Mouse (Mus musculus) forebrain, embryonic 16.5 days (tissue): Measurements from ENCODE around the gene Itgb5. TPM values are rescaled to one million over a fixed set of nuclear protein-coding genes. Genes with fewer than 3 reads are reported as not detected.

ENCODE experiments used
- ATAC-seq: fragments of 200-750 bp; cut with Nextera tagmentation; 2 replicates; pipeline ENCODE4 v1.8.0; 2017; ENCODE audit warnings: mild to moderate bottlenecking, moderate library complexity
- H3K27ac ChIP-seq: fragments of 300-500 bp; sonication (generic); 2 replicates; pipeline ENCODE4 v1.5.1; 2014; ENCODE audit warnings: low read length, control low read depth
- H3K27me3 ChIP-seq: fragments of 300-500 bp; sonication (generic); replicated peaks from 2 replicates; pipeline ENCODE4 v1.6.1; 2014; ENCODE audit warnings: low read length; ENCODE audit not compliant: control insufficient read depth, insufficient read depth
- H3K36me3 ChIP-seq: fragments of 300-500 bp; sonication (generic); 2 replicates; pipeline ENCODE4 v1.6.1; 2014; ENCODE audit not compliant: control insufficient read depth, insufficient read depth
- H3K4me1 ChIP-seq: fragments of 300-500 bp; sonication (generic); replicated peaks from 2 replicates; pipeline ENCODE4 v1.6.1; 2014; ENCODE audit warnings: low read length; ENCODE audit not compliant: control insufficient read depth, insufficient read depth
- H3K4me2 ChIP-seq: fragments of 300-500 bp; sonication (generic); 2 replicates; pipeline ENCODE4 v1.6.1; 2014; ENCODE audit warnings: mild to moderate bottlenecking, low read length, control low read depth
- H3K4me3 ChIP-seq: fragments of 300-500 bp; sonication (generic); replicated peaks from 2 replicates; pipeline ENCODE4 v1.5.1; 2014; ENCODE audit warnings: mild to moderate bottlenecking, low read length, control low read depth
- H3K9ac ChIP-seq: fragments of 300-500 bp; sonication (generic); replicated peaks from 2 replicates; pipeline ENCODE4 v1.6.1; 2014; ENCODE audit warnings: low read depth, low read length, control low read depth
- H3K9me3 ChIP-seq: fragments of 300-500 bp; sonication (generic); 2 replicates; pipeline ENCODE4 v1.6.1; 2016; ENCODE audit warnings: low read length; ENCODE audit not compliant: control insufficient read depth
- WGBS: fragments of 180-500 bp; shearing (Covaris S2); extraction: QIAGEN DNeasy Blood & Tissue Kit; methylation state at CpG from one replicate; pipeline ENCODE4 v1.1.7; 2014; 5-methylcytosine and 5-hydroxymethylcytosine counted together
- polyA plus RNA-seq: library from polyadenylated mRNA; unstranded; fragments of >200 nt; fragmentation: Nextera tagmentation; extraction: Ambion mirVana; gene quantifications from 2 replicates; pipeline ENCODE4 v1.2.1, GENCODE M21; 2015

Itgb5 gene
- polyA plus RNA-seq, 1 experiment from 2014 or later = 7.7 TPM

DNA sequence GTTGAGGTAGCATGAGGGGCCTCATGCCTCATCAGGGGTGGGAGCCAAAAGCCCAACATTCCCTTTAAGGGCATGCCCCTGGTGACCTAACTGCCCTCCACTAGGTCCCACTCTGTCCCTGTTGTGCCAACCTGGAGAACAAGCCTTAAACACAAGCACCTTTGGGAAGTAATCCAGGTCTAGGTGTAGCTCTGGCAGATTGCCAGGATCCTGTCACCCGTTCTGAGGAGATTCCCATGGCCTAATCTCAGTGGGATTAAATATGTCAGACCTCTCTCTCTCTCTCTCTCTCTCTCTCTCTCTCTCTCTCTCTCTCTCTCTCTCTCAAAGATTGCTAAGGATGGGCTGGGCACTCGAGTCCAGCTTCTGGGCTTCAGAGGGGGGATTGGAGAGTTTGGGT, 102.2 kb downstream of the Itgb5 start:
- Histone ChIP-seq H3K4me1 (peaks cover 18% of the 10 kb centered on the region), H3K4me3 (no peak overlapping the region), H3K9ac (no peak overlapping the region), H3K27me3 (no peaks in the 10 kb centered on the region; the same call in 1 of the 2 replicates), H3K9me3 (no peaks in the 10 kb centered on the region), H3K27ac (no peak overlapping the region), H3K4me2 (no peak overlapping the region), H3K36me3 (no peaks in the 10 kb centered on the region)
- WGBS = 40% methylated on average over 2 of the region's 2 CpGs
- no peak for ATAC-seq

DNA sequence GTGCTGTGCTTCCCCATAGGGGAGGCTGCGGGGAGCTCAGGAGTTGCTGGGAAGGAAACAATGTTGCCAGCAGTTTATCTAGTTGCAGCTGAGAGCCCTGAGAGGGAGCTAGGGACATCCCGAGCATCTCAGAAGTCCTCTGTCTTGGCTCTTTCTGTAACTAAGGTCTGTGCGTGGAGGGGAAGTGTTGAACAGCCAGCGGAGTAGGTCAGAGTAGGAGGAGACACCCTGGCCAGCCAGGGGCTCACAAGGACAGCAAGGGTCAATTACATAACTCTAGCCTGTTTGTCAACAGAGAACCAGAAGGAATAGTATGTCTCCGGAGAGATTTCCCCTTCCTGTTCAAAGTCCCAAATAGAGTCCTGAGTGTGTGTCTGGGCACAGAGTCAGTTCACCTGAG, 102.7 kb downstream of the Itgb5 start:
- H3K9me3 ChIP-seq = no peaks in the 10 kb centered on the region
- H3K27ac ChIP-seq = no peak overlapping the region
- 59% methylated on average over 5 of the region's 5 CpGs for WGBS
- no peaks in the 10 kb centered on the region for H3K36me3 ChIP-seq
- H3K4me1 ChIP-seq = peaks cover 18% of the 10 kb centered on the region
- H3K27me3 ChIP-seq = no peaks in the 10 kb centered on the region; the same call in 1 of the 2 replicates
- H3K4me3 ChIP-seq = no peak overlapping the region
- no peak overlapping the region for H3K9ac ChIP-seq
- no peak overlapping the region for H3K4me2 ChIP-seq
- ATAC-seq = no peak

DNA sequence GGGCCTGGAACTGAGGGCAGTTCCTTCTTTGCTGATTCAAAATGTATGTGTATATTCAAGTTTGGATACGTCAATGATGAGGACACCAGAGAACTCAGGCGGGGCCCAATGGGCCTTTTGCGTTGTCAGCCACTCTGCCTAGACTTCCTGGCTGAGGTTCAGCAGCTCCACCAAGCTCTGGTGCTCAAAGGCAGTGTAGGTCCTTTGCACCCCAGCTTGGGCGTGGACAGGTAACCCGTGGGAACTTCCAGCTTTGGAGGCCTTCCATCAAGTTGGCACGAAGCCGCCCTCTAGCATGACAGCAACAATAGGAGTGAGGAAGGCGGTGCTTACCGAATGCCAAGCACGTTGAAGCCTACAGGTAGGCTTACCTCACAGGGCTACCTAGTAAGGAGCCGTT, 103.9 kb downstream of the Itgb5 start:
- Histone ChIP-seq H3K36me3 (no peaks in the 10 kb centered on the region), H3K4me1 (peaks cover 18% of the 10 kb centered on the region)
- 92% methylated on average over 11 of the region's 11 CpGs for WGBS

DNA sequence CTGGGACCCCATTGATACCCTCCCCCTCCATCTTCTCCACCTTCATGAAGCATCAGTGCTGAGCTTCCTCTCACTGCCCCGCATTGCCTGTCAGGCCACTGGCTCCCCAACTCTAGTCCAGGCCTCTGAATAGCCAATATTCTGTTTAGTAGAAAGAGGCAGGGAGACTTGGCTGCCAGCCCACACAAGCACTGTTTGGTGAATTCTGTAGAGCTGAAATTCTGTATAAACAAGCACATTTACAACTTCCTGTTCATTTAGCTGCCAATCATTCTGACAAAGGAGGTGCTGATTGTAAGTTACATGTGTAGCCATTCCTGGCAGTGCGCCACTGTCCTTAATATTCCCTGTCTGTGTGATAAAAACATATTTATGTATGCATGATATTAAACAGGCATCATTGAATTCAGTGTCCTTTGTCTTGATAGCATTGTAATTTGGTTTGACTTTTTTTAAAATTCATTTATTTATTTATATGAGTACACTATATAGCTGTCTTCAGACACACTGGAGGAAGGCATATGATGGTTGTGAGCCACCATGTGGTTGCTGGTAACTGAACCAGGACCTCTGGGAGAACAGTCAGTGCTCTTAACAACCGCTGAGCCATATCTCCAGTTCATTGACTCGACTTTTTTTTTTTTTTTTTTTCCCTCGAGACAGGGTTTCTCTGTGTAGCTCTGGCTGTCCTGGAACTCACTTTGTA, 105.4 kb downstream of the Itgb5 start:
- 23% methylated on average over 5 of the region's 5 CpGs for WGBS
- H3K4me3 ChIP-seq = no peak overlapping the region
- peaks cover 13% of the 10 kb centered on the region for H3K4me1 ChIP-seq
- H3K9me3 ChIP-seq = no peaks in the 10 kb centered on the region
- H3K36me3 ChIP-seq = no peaks in the 10 kb centered on the region
- peak overlapping the region; percentile 69 for H3K27ac ChIP-seq
- H3K4me2 ChIP-seq = no peak overlapping the region
- H3K9ac ChIP-seq = no peak overlapping the region
- peak; percentile 82 for ATAC-seq
- H3K27me3 ChIP-seq = no peaks in the 10 kb centered on the region; the same call in 1 of the 2 replicates

More for the DNA sequence above, 103.9 kb downstream of the Itgb5 start:
- Histone ChIP-seq H3K4me3 (no peak overlapping the region), H3K27ac (no peak overlapping the region), H3K9ac (no peak overlapping the region), H3K9me3 (no peaks in the 10 kb centered on the region), H3K27me3 (no peaks in the 10 kb centered on the region; the same call in 1 of the 2 replicates), H3K4me2 (no peak overlapping the region)
- no peak for ATAC-seq

DNA sequence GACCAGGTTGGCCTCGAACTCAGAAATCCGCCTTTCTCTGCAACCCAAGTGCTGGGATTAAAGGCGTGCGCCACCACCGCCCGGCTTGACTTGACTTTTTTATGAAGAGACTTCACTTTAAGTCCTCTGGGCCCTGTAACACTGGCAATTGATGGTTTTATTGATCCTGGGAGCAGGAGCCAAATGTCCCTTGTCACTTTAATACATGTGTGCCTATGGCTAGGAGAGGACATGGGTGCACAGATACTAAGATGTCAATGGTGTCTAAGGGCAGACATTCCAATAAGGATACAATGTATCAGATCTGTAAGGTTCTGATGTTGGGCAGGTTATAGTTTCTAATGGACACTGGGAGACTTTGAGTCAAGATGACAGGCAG, 105.9 kb downstream of the Itgb5 start:
- 93% methylated on average over 6 of the region's 6 CpGs for WGBS
- Histone ChIP-seq H3K9ac (no peak overlapping the region), H3K4me1 (peaks cover 13% of the 10 kb centered on the region), H3K4me3 (no peak overlapping the region), H3K27ac (no peak overlapping the region), H3K27me3 (no peaks in the 10 kb centered on the region; the same call in 1 of the 2 replicates), H3K36me3 (no peaks in the 10 kb centered on the region), H3K9me3 (no peaks in the 10 kb centered on the region), H3K4me2 (no peak overlapping the region)
- ATAC-seq = no peak

DNA sequence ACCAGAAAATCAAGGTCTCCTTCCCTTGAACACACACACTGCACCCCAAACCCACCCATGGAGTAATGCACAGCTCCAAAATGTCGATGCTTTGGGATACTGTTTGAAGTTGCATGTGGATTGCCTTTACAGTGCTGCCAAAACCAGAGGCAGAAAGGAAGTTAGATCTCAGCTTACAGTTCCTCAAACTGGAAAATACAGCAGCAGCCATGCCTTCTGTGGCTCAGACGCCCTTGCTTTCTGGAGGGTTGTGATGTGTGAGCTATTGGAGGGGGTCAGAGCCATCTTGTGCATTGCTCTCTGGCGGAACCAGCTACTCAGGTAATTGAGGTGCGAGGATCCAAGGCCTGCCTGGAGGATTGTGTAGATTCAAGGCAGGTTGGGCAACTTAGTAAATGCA, 107.4 kb downstream of the Itgb5 start:
- WGBS = 86% methylated on average over 4 of the region's 4 CpGs
- H3K4me3 ChIP-seq = no peak overlapping the region
- H3K9ac ChIP-seq = no peak overlapping the region
- peaks cover 25% of the 10 kb centered on the region for H3K4me1 ChIP-seq
- H3K27ac ChIP-seq = no peak overlapping the region
- H3K27me3 ChIP-seq = no peaks in the 10 kb centered on the region; the same call in 1 of the 2 replicates
- ATAC-seq = no peak
- H3K36me3 ChIP-seq = no peaks in the 10 kb centered on the region
- H3K9me3 ChIP-seq = no peaks in the 10 kb centered on the region
- no peak overlapping the region for H3K4me2 ChIP-seq

DNA sequence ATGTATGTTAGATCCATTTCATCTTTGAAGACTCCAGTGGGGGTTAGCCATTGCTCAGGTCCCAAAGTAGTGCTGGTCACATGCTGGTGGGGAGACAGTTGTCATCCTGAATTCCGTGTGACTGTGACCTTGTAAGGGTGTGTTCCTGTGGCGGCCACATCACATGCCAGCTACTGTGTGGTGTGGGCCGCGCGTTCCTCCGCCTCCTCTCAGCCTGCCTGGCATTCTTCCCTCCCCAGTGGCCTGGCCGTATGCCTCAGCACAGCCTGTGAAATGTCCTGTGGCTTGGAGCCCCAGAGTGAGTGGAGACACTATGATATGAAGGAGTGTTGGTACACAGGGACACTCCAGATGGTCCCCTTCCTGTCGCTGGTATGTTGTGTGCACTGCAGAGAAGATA, 108.1 kb downstream of the Itgb5 start:
- WGBS = 75% methylated on average over 8 of the region's 8 CpGs
- H3K27ac ChIP-seq = no peak overlapping the region

DNA sequence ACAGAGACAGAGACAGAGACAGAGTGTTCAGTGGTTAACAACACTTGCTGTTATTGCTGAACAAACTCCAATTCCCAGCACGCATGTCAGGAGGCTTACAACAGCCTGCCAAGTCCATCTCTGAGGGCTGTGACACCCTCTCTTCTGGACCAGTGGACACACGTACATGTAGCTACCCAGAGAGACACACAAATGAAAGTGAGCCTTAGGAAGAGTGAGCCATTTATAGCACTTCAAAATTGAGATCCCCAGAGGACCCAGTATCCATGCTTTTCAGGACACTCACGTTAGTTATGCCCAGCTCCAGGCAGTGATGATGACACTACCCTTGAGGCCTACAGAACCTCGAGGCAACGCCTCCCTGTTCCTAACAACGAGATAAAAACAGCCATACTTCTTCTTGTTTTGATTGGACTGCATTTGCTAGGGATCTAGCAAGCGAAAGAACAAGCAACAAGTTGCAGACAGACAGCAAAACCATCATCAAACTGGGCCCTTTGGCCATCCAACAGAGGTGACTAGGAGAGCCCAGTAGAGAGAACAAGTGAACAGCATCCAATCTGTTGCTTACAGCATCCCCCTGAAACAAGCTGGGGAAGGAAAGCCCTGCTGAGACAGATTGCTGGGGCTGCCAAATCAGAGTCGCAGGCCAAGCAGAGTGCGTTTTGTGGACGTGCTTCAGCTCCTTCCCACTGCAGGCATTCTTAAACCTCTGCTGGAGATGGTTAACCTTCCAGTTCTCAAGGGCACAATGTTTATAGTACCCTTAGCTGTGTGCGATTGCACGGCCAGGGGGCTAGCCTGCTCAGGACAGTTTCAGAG, 109.1 kb downstream of the Itgb5 start:
- no peaks in the 10 kb centered on the region for H3K36me3 ChIP-seq
- H3K9me3 ChIP-seq = no peaks in the 10 kb centered on the region
- no peak overlapping the region for H3K4me3 ChIP-seq
- H3K27ac ChIP-seq = no peak overlapping the region
- H3K27me3 ChIP-seq = no peaks in the 10 kb centered on the region
- 78% methylated on average over 12 of the region's 12 CpGs for WGBS
- H3K9ac ChIP-seq = no peak overlapping the region
- peaks cover 25% of the 10 kb centered on the region for H3K4me1 ChIP-seq
- no peak for ATAC-seq
- no peak overlapping the region for H3K4me2 ChIP-seq

More for the DNA sequence above, 108.1 kb downstream of the Itgb5 start:
- Histone ChIP-seq H3K9me3 (no peaks in the 10 kb centered on the region), H3K4me3 (no peak overlapping the region), H3K4me1 (peaks cover 25% of the 10 kb centered on the region), H3K4me2 (no peak overlapping the region), H3K36me3 (no peaks in the 10 kb centered on the region), H3K27me3 (no peaks in the 10 kb centered on the region; the same call in 1 of the 2 replicates), H3K9ac (no peak overlapping the region)
- no peak for ATAC-seq

DNA sequence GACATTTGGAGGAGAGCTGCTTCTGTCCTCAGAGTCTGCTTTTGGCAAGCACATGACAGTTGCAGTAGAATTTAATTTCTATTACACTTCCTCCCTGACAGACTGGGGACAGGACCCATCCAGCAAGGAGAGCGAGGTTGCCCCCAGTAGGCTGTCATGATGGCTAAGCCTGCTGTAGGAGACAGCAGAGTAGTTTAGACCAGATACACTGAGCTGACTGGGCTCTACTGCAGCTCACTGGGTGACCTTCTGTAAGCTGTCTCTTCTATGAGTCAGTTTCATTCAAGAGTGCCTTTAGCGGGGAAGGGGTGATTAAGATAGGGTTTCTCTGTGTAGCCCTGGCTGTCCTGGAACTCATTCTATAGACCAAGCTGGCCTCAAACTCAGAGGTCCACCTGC, 109.7 kb downstream of the Itgb5 start:
- Histone ChIP-seq H3K27me3 (no peaks in the 10 kb centered on the region), H3K9ac (no peak overlapping the region), H3K4me2 (no peak overlapping the region), H3K27ac (no peak overlapping the region), H3K9me3 (no peaks in the 10 kb centered on the region), H3K36me3 (no peaks in the 10 kb centered on the region), H3K4me1 (peaks cover 22% of the 10 kb centered on the region), H3K4me3 (no peak overlapping the region)
- ATAC-seq = no peak
- 90% methylated on average over 2 of the region's 2 CpGs for WGBS
